Mouse (Mus musculus) liver, embryonic 12.5 days (tissue): ENCODE measurements around the gene Ing4. TPM values are rescaled to one million over a fixed set of nuclear protein-coding genes. Genes with fewer than 3 reads are reported as not detected.
A peak's percentile ranks its signal among the peaks of the same experiment; 100 is the strongest.

Experiments
- ATAC-seq: fragments of 200-750 bp; cut with Nextera tagmentation; 2 replicates; pipeline ENCODE4 v1.8.0; 2017; ENCODE audit warnings: moderate number of reproducible peaks, mild to moderate bottlenecking, moderate library complexity
- H3K27ac ChIP-seq: fragments of 300-500 bp; sonication (generic); 2 replicates; pipeline ENCODE4 v1.5.1; 2016; ENCODE audit warnings: mild to moderate bottlenecking
- H3K27me3 ChIP-seq: fragments of 300-500 bp; sonication (generic); replicated peaks from 2 replicates; pipeline ENCODE4 v1.6.1; 2016; ENCODE audit warnings: mild to moderate bottlenecking, moderate library complexity
- H3K36me3 ChIP-seq: fragments of 300-500 bp; sonication (generic); 2 replicates; pipeline ENCODE4 v1.6.1; 2016; ENCODE audit warnings: mild to moderate bottlenecking, moderate library complexity
- H3K4me1 ChIP-seq: fragments of 300-500 bp; sonication (generic); 2 replicates; pipeline ENCODE4 v1.6.1; 2016
- H3K4me2 ChIP-seq: fragments of 300-500 bp; sonication (generic); 2 replicates; pipeline ENCODE4 v1.6.1; 2016; ENCODE audit warnings: mild to moderate bottlenecking, moderate library complexity
- H3K4me3 ChIP-seq: fragments of 300-500 bp; sonication (generic); 2 replicates; pipeline ENCODE4 v1.5.1; 2016; ENCODE audit warnings: mild to moderate bottlenecking, moderate library complexity
- H3K9ac ChIP-seq: fragments of 300-500 bp; sonication (generic); 2 replicates; pipeline ENCODE4 v1.6.1; 2016; ENCODE audit warnings: mild to moderate bottlenecking, moderate library complexity
- H3K9me3 ChIP-seq: fragments of 300-500 bp; sonication (generic); replicated peaks from 2 replicates; pipeline ENCODE4 v1.6.1; 2016; ENCODE audit warnings: mild to moderate bottlenecking, moderate library complexity
- WGBS: fragments of 180-500 bp; shearing (Covaris S2); methylation state at CpG from one replicate; pipeline ENCODE4 v1.1.7; 2016; ENCODE audit not compliant: insufficient replicate concordance; 5-methylcytosine and 5-hydroxymethylcytosine counted together
- microRNA-seq: library from miRNA; unstranded; fragments of <30 nt; microRNA quantifications from one replicate; pipeline ENCODE4, GENCODE M21; 2017
- polyA plus RNA-seq: library from polyadenylated mRNA; unstranded; fragments of >200 nt; fragmentation: Nextera tagmentation; extraction: Ambion mirVana; gene quantifications from 2 replicates; pipeline ENCODE4 v1.2.1, GENCODE M21; 2016

Ing4 gene
- polyA plus RNA-seq, 1 experiment from 2014 or later, result 34.6 TPM

GRCm38 (mm10) chr6:125095391-125096278, 56.1 kb downstream of the Ing4 start, which contains the start of gene Chd4:
Gene Chd4, plus strand, starts transcription at chr6:125095981.
- peak; percentile 73 for ATAC-seq
- Histone ChIP-seq H3K27me3 (no peaks in the 10 kb centered on the region), H3K4me1 (peaks cover 62% of the 10 kb centered on the region), H3K9me3 (no peaks in the 10 kb centered on the region), H3K27ac (peak within 1 kb of the TSS; percentile 95), H3K4me3 (peak within 1 kb of the TSS; percentile 98), H3K36me3 (peaks cover 30% of the 10 kb centered on the region), H3K4me2 (peak within 1 kb of the TSS; percentile 99), H3K9ac (peak within 1 kb of the TSS; percentile 96)
- 5% methylated on average over 39 of the region's 45 CpGs for WGBS

GRCm38 (mm10) chr6:125096279-125096596, 56.7 kb downstream of the Ing4 start:
- peaks cover 36% of the 10 kb centered on the region for H3K36me3 ChIP-seq
- peaks cover 56% of the 10 kb centered on the region for H3K4me1 ChIP-seq
- H3K27me3 ChIP-seq, result no peaks in the 10 kb centered on the region
- H3K4me3 ChIP-seq, result peak overlapping the region; percentile 98
- peak overlapping the region; percentile 96 for H3K9ac ChIP-seq
- peak; percentile 55 for ATAC-seq
- peak overlapping the region; percentile 95 for H3K27ac ChIP-seq
- no peaks in the 10 kb centered on the region for H3K9me3 ChIP-seq
- peak overlapping the region; percentile 99 for H3K4me2 ChIP-seq
- WGBS, result 0% methylated on average over 21 of the region's 32 CpGs

GRCm38 (mm10) chr6:125096597-125097345, 57.2 kb downstream of the Ing4 start:
- peak; percentile 45 for ATAC-seq
- peak overlapping the region; percentile 98 for H3K4me3 ChIP-seq
- under 1% methylated on average over 44 of the region's 44 CpGs for WGBS
- peak overlapping the region; percentile 99 for H3K4me2 ChIP-seq
- H3K27me3 ChIP-seq, result no peaks in the 10 kb centered on the region
- no peaks in the 10 kb centered on the region for H3K9me3 ChIP-seq
- H3K9ac ChIP-seq, result peak overlapping the region; percentile 96
- peaks cover 42% of the 10 kb centered on the region for H3K36me3 ChIP-seq
- peaks cover 57% of the 10 kb centered on the region for H3K4me1 ChIP-seq
- H3K27ac ChIP-seq, result peak overlapping the region; percentile 95

- Histone ChIP-seq H3K4me3 (peak overlapping the region; percentile 98), H3K36me3 (peaks cover 47% of the 10 kb centered on the region), H3K4me1 (peaks cover 62% of the 10 kb centered on the region), H3K4me2 (peak overlapping the region; percentile 99), H3K27me3 (no peaks in the 10 kb centered on the region), H3K27ac (peak overlapping the region; percentile 95), H3K9ac (peak overlapping the region; percentile 96), H3K9me3 (no peaks in the 10 kb centered on the region)
- peak; percentile 16 for ATAC-seq
- 2% methylated on average over 12 of the region's 12 CpGs for WGBS
These were observed 57.8 kb downstream of the Ing4 start for GRCm38 (mm10) chr6:125097346-125097689.

- no peak for ATAC-seq
- H3K9me3 ChIP-seq, result no peaks in the 10 kb centered on the region
- peaks cover 53% of the 10 kb centered on the region for H3K36me3 ChIP-seq
- H3K9ac ChIP-seq, result peak overlapping the region; percentile 96
- peak overlapping the region; percentile 98 for H3K4me3 ChIP-seq
- 52% methylated on average over 8 of the region's 8 CpGs for WGBS
- no peaks in the 10 kb centered on the region for H3K27me3 ChIP-seq
- H3K4me2 ChIP-seq, result peak overlapping the region; percentile 99
- peak overlapping the region; percentile 95; the same call in 1 of the 2 replicates for H3K27ac ChIP-seq
- peaks cover 68% of the 10 kb centered on the region for H3K4me1 ChIP-seq
These were observed 58.4 kb downstream of the Ing4 start for GRCm38 (mm10) chr6:125097951-125098350.

- peak overlapping the region; percentile 96 for H3K9ac ChIP-seq
- H3K4me2 ChIP-seq, result peak overlapping the region; percentile 99
- H3K27ac ChIP-seq, result no peak overlapping the region; the same call in 1 of the 2 replicates
- H3K27me3 ChIP-seq, result no peaks in the 10 kb centered on the region
- no peaks in the 10 kb centered on the region for H3K9me3 ChIP-seq
- H3K4me3 ChIP-seq, result peak overlapping the region; percentile 98
- WGBS, result 57% methylated on average over 3 of the region's 3 CpGs
- ATAC-seq, result no peak
- H3K4me1 ChIP-seq, result peaks cover 72% of the 10 kb centered on the region
- H3K36me3 ChIP-seq, result peaks cover 58% of the 10 kb centered on the region
These were observed 59.0 kb downstream of the Ing4 start for GRCm38 (mm10) chr6:125098513-125098912.

Small RNAs within 50 kb of the gene (microRNA-seq; reads per million reads assigned to microRNA genes)
- gene Mir7045, result not detected

Other genes with a start within 250 kb of the Ing4 start
- 9.9 and 10.8 TPM in 2 replicates for gene Spsb2, start 231.1 kb upstream of the Ing4 start, polyA plus RNA-seq
- 630 and 674 TPM in 2 replicates for gene Tpi1, start 225.5 kb upstream of the Ing4 start, polyA plus RNA-seq
- gene Usp5, start 210.3 kb upstream of the Ing4 start, polyA plus RNA-seq, result 87.5 and 94.1 TPM in 2 replicates
- gene Cdca3, start 210.2 kb upstream of the Ing4 start, polyA plus RNA-seq, result 193 TPM in 2 replicates
- gene Gnb3, start 199.5 kb upstream of the Ing4 start, polyA plus RNA-seq, result 0.29 and 0.43 TPM in 2 replicates
- gene P3h3, start 182.0 kb upstream of the Ing4 start, polyA plus RNA-seq, result 5.0 and 5.5 TPM in 2 replicates
- 0.08 and 0.17 TPM in 2 replicates for gene Gpr162, start 175.8 kb upstream of the Ing4 start, polyA plus RNA-seq
- gene Cd4, start 151.5 kb upstream of the Ing4 start, polyA plus RNA-seq, result 0.05 and 0.07 TPM in 2 replicates
- 0.32 and 0.33 TPM in 2 replicates for gene Lag3, start 128.1 kb upstream of the Ing4 start, polyA plus RNA-seq
- 64.5 and 66.7 TPM in 2 replicates for gene Ptms, start 119.7 kb upstream of the Ing4 start, polyA plus RNA-seq
- 178 and 187 TPM in 2 replicates for gene Mlf2, start 108.4 kb upstream of the Ing4 start, polyA plus RNA-seq
- gene Cops7a, start 74.2 kb upstream of the Ing4 start, polyA plus RNA-seq, result 88.7 and 95.2 TPM in 2 replicates
- 0.11 TPM in 1 of 2 replicates, not detected in the other for gene Pianp, start 43.1 kb upstream of the Ing4 start, polyA plus RNA-seq
- gene Zfp384, start 30.6 kb upstream of the Ing4 start, polyA plus RNA-seq, result 6.6 and 7.2 TPM in 2 replicates
- gene Acrbp, start 9.9 kb downstream of the Ing4 start, polyA plus RNA-seq, result 2.8 and 3.7 TPM in 2 replicates
- gene Lpar5, start 28.2 kb downstream of the Ing4 start, polyA plus RNA-seq, result 1.9 and 2.2 TPM in 2 replicates
- gene Chd4, start 56.2 kb downstream of the Ing4 start, polyA plus RNA-seq, result 38.3 and 40.5 TPM in 2 replicates
- 83.1 and 85.3 TPM in 2 replicates for gene Nop2, start 92.1 kb downstream of the Ing4 start, polyA plus RNA-seq
- gene Iffo1, start 105.5 kb downstream of the Ing4 start, polyA plus RNA-seq, result 6.6 and 7.3 TPM in 2 replicates
- gene Gapdh, start 126.7 kb downstream of the Ing4 start, polyA plus RNA-seq, result 1,499 and 1,575 TPM in 2 replicates
- gene Ncapd2, start 151.9 kb downstream of the Ing4 start, polyA plus RNA-seq, result 132 and 138 TPM in 2 replicates
- gene Mrpl51, start 152.0 kb downstream of the Ing4 start, polyA plus RNA-seq, result 211 and 222 TPM in 2 replicates
- 2.3 and 2.6 TPM in 2 replicates for gene Vamp1, start 175.8 kb downstream of the Ing4 start, polyA plus RNA-seq
- 3.8 and 4.0 TPM in 2 replicates for gene Tapbpl, start 192.1 kb downstream of the Ing4 start, polyA plus RNA-seq
- 2.6 and 3.2 TPM in 2 replicates for gene Cd27, start 197.2 kb downstream of the Ing4 start, polyA plus RNA-seq
- not detected in 2 replicates for gene Tuba3a, start 246.3 kb downstream of the Ing4 start, polyA plus RNA-seq